Mouse (Mus musculus): ENCODE results near the gene Tead3.
"Not testable (repeated sequence)": the region's sequence is repeated elsewhere in the genome, so short reads cannot be mapped to it uniquely, and the experiment has no call there.

Gene Tead3

GRCm38 (mm10) chr17:28329503-28330231 lies 20.9 kb downstream of the Tead3 start:
- DNase-seq (ENCODE audit: low read depth) = peak; percentile 39

GRCm38 (mm10) chr17:28328946-28329345 lies 21.7 kb downstream of the Tead3 start:
- no peak for DNase-seq (ENCODE audit: low read depth)

- DNase-seq (ENCODE audit: low read depth) = peak; percentile 99
These were observed 22.2 kb downstream of the Tead3 start, which contains the start of gene Rpl10a for GRCm38 (mm10) chr17:28328366-28328928. Gene Rpl10a, plus strand, starts transcription at chr17:28328471.

DNA sequence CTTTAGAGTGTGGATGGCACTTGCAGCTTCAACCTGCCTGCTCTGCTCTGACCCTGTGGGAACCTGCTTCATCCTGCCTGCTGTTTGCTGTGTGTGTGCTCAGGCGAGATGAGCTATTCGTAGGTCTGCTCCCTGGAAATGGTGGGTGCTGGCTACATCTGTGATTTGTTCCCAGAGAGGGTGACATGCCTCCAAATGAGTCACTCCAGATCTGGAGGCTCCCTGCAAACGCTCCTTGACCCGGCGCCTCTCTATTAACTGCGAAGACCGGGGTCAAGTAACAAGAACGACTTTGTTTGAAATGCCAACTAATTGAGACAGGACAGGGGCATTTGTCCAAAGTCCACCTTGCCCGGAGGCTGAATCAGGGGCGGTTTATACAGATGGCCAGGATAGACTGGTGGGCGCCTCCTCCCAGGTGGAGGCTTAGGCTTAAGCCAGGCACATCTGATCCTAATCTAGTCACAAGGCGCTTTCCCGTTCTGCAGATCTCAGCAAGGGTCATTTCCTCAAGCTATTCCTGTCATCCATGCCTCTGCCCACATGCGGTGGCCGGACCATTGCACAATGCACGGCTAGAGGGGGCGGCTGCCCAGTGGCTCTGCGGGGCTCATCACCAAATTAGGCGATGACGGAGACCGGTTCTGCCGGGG lies 22.8 kb downstream of the Tead3 start:
- no peak for DNase-seq (ENCODE audit: low read depth)

GRCm38 (mm10) chr17:28326951-28327350 lies 23.7 kb downstream of the Tead3 start:
- DNase-seq (ENCODE audit: low read depth) = no peak

DNA sequence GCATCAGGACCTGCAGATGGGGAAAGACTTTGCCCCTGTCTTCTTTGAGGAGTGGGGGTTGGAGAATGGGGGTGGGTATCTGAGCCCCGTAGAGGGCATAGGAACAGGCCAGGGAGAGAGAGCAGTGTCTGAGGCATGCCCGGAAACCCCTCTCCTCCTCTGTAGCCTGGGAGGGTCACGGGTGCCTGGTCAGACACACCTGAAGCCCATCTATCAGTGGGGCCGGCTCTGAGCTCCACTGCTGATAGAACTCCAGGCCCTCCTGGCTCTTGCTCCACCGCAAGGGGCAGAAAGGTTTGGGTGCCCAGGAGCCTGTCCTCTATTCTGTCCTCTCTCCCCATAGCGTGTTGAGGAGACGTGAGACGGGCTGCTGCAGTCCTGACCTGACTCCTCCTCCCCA lies 24.9 kb downstream of the Tead3 start:
- no peak for DNase-seq (ENCODE audit: low read depth)

DNA sequence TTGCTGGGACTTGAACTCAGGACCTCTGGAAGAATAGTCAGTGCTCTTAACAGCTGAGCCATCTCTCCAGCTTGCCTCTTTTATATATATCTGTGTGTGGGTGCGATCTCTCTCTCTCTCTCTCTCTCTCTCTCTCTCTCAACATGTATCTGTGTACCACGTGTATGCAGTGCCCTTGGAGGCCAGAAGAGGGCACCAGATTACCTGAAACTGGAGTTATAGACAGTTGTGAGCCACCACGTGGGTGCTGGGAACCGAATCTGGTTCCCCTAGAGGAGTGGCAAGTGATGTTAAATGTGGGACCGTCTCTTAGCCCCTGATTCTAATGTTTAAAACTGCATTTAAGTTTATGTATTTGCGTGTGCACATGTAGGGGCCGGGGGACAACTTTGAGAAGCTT lies 26.2 kb downstream of the Tead3 start:
- not testable (repeated sequence) for DNase-seq (ENCODE audit: low read depth)

DNA sequence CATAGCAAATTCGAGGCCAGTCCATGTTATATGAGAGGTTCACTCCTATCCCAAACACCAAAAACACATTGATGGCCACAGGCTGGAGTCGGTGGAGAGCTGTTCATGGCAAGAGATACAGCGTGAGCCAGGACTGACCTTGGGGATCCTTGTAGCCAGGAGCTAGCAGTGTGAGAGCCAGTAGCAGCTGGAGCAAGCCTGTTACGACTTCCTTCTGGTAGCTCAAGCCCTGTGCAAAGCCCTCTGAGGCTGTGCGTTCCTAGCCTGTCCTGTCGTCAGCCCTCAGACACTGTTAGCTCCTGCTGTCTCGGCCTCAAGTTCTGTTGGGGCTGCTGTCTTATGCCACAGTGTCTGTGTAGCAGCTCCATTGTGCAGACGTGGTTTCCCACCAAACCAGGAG lies 26.8 kb downstream of the Tead3 start:
- DNase-seq (ENCODE audit: low read depth) = no peak

- no peak for DNase-seq (ENCODE audit: low read depth)
These were observed 28.9 kb downstream of the Tead3 start for GRCm38 (mm10) chr17:28321700-28322099.

- DNase-seq (ENCODE audit: low read depth) = no peak
These were observed 32.9 kb downstream of the Tead3 start for GRCm38 (mm10) chr17:28317725-28318124.

DNA sequence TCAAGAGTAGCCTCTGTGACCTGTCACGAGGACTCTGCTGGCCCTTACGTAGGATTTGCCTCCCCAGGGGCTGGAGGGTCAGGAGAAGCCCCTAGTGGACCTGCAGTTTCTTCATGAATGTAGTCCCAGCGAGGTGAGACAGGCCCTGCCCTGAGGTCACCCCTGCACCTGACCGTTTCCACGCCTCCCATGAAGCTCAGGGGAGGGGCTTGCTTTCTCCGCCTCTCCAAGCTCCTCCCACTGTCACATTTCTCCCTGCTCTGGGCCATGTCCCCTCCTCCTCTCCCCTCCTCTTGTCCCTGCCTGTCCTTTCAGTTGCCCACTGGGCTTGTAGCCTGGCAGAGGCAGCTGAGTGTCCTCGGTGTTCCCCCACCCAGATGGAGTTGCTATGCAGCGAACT lies 33.5 kb downstream of the Tead3 start:
- no peak for DNase-seq (ENCODE audit: low read depth)

DNA sequence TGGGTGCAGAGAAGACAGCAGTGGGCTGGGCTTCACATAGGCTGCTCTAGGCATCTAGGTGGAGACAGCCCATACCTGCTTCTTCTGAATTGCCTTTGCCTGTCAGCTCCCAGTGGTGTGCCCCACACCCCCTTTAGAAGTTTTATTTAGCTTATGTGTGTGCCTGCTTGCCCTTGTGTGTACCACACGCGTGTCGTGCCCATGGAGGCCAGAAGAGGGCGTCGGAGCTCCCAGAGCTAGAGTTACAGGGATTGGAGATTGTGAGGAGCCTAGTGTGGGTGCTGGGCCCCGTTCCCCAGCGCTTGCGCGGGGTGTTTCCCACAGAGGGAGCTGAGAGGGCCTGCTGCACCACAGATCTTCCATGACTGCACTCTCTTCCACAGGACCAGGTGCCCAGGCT lies 34.1 kb downstream of the Tead3 start:
- no peak for DNase-seq (ENCODE audit: low read depth)

DNA sequence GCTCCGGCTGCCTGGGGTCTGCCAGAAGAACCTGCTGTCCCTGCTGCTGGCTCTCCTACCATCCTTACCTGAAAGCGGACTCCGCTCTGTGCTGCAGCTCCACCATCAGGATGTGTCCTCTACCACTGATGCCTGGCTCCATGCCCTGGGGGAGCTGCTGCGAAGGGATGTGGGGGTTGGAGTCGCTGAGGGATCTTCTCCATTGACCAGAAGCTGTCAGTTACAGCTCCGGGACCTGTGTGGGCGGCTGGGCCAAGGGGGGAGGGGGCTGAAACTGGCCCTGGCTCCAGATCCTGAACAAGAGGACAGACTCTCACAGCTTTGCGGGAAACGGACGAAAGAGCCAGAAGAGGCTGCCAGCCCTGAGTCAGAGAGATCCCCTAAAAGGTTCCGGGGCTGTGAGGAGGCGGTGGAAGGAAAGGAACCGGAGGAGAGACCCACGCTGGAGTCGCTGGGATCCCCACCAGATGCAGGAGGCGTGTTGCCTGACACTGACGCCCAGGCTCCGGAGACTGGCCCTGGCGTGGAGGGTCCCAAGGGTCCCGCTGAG lies 34.9 kb downstream of the Tead3 start:
- no peak for DNase-seq (ENCODE audit: low read depth)

DNA sequence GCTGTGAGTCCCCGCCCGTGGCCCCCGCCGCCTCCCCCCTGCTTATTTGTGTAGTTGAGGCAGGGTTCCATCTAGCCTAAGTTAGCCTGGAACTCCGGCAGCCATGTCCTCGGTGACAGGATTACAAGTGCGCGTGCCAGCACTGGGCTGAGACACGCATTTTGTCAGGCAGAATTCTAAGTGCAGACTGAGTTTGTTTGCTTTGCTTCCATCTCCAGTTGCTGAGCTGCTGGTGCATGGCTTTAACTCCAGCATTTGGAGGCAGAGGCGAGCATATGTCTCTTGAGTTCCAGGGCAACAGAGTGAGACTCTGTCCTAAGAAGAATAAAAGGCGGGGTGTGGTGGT lies 36.8 kb downstream of the Tead3 start:
- DNase-seq (ENCODE audit: low read depth) = no peak

- DNase-seq (ENCODE audit: low read depth) = peak; percentile 99
These were observed 37.3 kb downstream of the Tead3 start, which contains the start of gene Fance for GRCm38 (mm10) chr17:28313212-28313879. Gene Fance, plus strand, starts transcription at chr17:28313519.

GRCm38 (mm10) chr17:28312232-28313211 lies 38.1 kb downstream of the Tead3 start:
- peak; percentile 60 for DNase-seq (ENCODE audit: low read depth)

GRCm38 (mm10) chr17:28311366-28312132 lies 39.1 kb downstream of the Tead3 start:
- DNase-seq (ENCODE audit: low read depth) = no peak

DNA sequence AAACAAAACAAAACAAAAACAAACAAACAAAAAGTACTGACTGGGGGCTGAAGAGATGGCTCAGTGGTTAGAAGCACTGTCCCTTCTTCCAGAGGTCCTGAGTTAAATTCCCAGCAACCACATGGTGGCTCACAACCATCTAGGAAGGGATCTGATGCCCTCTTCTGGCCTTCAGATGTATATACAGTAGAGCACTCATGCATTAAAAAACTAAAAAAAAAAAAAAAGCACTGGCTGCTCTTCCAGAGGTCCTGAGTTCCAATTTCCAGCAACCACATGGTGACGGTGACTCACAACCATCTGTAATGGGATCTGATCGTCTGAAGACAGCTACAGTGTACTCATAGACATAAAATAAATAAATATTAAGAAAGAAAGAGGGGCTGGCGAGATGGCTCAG lies 39.8 kb downstream of the Tead3 start:
- no peak for DNase-seq (ENCODE audit: low read depth)

GRCm38 (mm10) chr17:28308297-28309195 lies 42.1 kb downstream of the Tead3 start:
- peak; percentile 95 for DNase-seq (ENCODE audit: low read depth)
